Mouse (Mus musculus): Measurements from ENCODE around the gene Ptprm.

GRCm38 (mm10) chr17:67134235-67134634 lies 220.0 kb downstream of the Ptprm start:
- TF ChIP-seq POLR2A (IDR thresholded peaks at IDR 0.05; ENCODE audit: control insufficient read depth in 1 of 2, insufficient read depth in 1 of 2, low read depth in 1 of 2, low read length in 2 of 2, poor library complexity in 1 of 2) (no peak), GABPA (IDR thresholded peaks at IDR 0.05; ENCODE audit: low read depth, low read length) (no peak), MAFK (IDR thresholded peaks at IDR 0.05; ENCODE audit: borderline replicate concordance, low read depth, low read length) (no peak), CTCF (IDR thresholded peaks at IDR 0.05 in 2 of 3, conservative IDR thresholded peaks at IDR 0.05 in 1 of 3; ENCODE audit: control insufficient read depth in 1 of 3, insufficient read depth in 1 of 3, low read depth in 2 of 3, low read length in 3 of 3, poor library complexity in 1 of 3, severe bottlenecking in 1 of 3) (no peak), MAZ (IDR thresholded peaks at IDR 0.05; ENCODE audit: low read depth, low read length) (no peak), MXI1 (IDR thresholded peaks at IDR 0.05; ENCODE audit: low read depth, low read length) (no peak), POLR2AphosphoS2 (IDR thresholded peaks at IDR 0.05; ENCODE audit: low read length) (no peak), EP300 (IDR thresholded peaks at IDR 0.05; ENCODE audit: low read depth in 1 of 2, low read length in 2 of 2) (no peak), UBTF (IDR thresholded peaks at IDR 0.05; ENCODE audit: borderline replicate concordance, insufficient read depth, low read depth, low read length) (no peak), TAL1 (IDR thresholded peaks at IDR 0.05; ENCODE audit: low read length) (no peak), TBP (IDR thresholded peaks at IDR 0.05; ENCODE audit: low read depth, low read length) (no peak)
